Mouse (Mus musculus) Patski (cell line): Measurements from ENCODE around the gene Trcg1. TPM values are rescaled to one million over a fixed set of nuclear protein-coding genes. Genes with fewer than 3 reads are reported as not detected.

ENCODE experiments used
- ATAC-seq: fragments of 100-300 bp; one replicate; pipeline ENCODE4 v1.8.0; 2021
- CTCF ChIA-PET: fragments of 350-600 bp; sonication (Branson Sonifier 250); formaldehyde crosslinking; loops from one replicate; lab custom pipeline; 2022; ENCODE audit warnings: inconsistent platforms; lab: Charles Lee
- POLR2A ChIA-PET: fragments of 350-600 bp; sonication (Branson Sonifier 250); formaldehyde crosslinking; loops from one replicate; lab custom pipeline; 2022; ENCODE audit warnings: antibody characterized with exemption, inconsistent platforms; lab: Charles Lee
- DNase-seq: peaks from one replicate; pipeline ENCODE4 v3.0.0-alpha.2; 2011; ENCODE audit warnings: low read depth, low spot score
- H3K27me3 ChIP-seq: fragments of 371-371 bp; one replicate; pipeline ENCODE4 v1.5.1; 2021
- CTCF ChIP-seq: fragments of 100-300 bp; IDR thresholded peaks from one replicate; pipeline ENCODE4 v1.5.1; 2021
- in situ Hi-C: fragments of 300-500 bp; cut with MboI; formaldehyde crosslinking; loops from 3 replicates; pipeline ENCODE4 v1.11.1; 2018; ENCODE audit warnings: low pct_unique_long_range_greater_than_20kb, mixed read lengths
- polyA plus RNA-seq: library from polyadenylated mRNA; unstranded; gene quantifications from one replicate; pipeline ENCODE4 v1.2.3, GENCODE M21; 2021

Trcg1 gene
- polyA plus RNA-seq, 1 experiment from 2014 or later, result not detected

DNA sequence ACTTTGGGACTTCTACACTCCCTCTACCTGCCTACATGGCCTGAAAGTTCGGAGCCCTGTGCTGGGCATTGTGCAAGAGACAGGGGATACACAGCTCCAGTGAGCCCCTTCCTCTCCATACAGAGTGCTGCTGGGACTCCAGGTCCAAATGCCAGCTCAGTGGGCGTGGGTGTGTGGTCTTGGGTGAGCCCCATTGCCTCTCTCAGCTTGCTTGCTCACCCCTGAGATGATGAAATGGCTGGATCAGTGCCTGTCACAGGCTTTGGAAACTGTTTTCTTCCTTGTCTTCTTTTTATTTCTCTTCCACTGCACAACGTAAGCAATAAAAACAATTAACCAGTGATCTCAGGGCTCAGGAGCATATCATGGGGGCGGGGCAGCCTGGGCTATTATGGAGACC, 47.0 kb downstream of the Trcg1 start:
- ATAC-seq, result no peak
- H3K27me3 ChIP-seq, result no peaks in the 10 kb centered on the region
- DNase-seq, result no peak
- ChIA-PET CTCF (interaction anchor here (1.2 kb wide), 1 partner anchor 13 kb away, joined by 10 read pairs; no protein-coding TSS in a partner anchor), POLR2A (interaction anchor here (0.8 to 1.3 kb wide), 2 partner anchors 17 to 35 kb away, joined by 3 to 4 read pairs; no protein-coding TSS in a partner anchor)
- TF ChIP-seq CTCF, result no peak
- in situ Hi-C loops, result no loop called here

DNA sequence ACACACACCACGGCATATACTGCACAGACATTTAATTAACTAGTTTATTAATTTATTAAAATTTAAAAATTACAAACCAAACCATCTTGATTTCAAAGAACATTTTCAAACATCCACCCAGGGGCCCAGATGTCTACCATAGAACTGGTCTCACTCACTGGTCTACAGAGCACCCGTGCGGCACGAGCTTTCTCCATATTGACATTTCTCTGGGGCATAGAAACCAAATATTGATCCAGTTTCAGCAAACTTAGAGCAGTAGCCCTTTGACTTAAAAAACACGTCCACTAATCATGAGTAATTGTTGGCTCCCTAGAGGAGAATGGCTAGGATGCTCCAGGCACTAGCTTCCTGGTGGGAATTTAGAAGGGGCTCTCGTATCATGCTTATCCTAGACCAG, 50.8 kb downstream of the Trcg1 start:
- ChIA-PET POLR2A (no interaction called here), CTCF (no interaction called here)
- in situ Hi-C loops, result no loop called here
- no peak for TF ChIP-seq CTCF
- ATAC-seq, result no peak
- DNase-seq, result no peak
- no peaks in the 10 kb centered on the region for H3K27me3 ChIP-seq

DNA sequence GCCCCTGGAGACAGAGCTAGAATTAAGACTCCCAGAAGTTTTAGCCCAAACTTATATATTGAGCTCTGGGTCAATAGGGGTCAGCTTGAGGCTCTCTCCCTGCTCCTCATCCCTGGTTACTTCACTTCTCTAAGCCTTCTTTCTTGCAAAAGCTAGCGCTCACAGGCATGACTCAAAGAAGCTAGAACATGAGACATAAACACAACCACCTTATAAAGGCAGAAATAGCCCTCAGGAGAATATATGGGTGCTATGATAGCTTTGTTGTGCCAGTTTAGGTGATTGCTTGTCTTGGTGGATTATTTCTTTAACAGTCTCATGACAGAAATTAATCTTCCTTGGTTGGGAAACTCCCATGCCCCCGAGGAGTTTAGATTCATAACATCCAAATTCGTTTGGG, 58.5 kb downstream of the Trcg1 start:
- ATAC-seq, result no peak
- in situ Hi-C loops, result loop anchor here (5.0 kb wide), 1 partner anchor 42 kb away; no protein-coding TSS in a partner anchor
- ChIA-PET POLR2A (no interaction called here), CTCF (no interaction called here)
- no peak for TF ChIP-seq CTCF
- no peaks in the 10 kb centered on the region for H3K27me3 ChIP-seq
- no peak for DNase-seq

DNA sequence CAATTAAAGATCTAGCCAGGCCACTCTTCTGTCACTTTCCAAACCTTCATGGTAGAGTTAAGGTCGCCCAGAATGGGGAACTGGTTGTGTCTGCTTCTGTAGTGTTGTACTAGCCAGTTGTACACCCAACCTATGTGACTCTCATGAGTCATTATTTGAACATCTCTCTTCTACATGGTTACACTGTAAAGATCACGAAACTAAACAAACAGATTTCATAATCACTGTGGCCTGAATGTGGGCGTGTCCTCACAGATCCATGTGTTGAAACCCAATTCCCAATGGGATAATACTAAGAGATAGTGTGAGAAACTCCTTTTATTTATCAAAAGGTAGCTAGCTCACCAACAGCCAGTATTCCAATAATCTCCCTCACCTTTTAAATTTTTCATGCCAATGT, 59.3 kb downstream of the Trcg1 start:
- TF ChIP-seq CTCF, result no peak
- in situ Hi-C loops, result no loop called here
- CTCF ChIA-PET, result interaction anchor here (1.3 kb wide), 1 partner anchor 11 kb away, joined by 3 read pairs; no protein-coding TSS in a partner anchor
- POLR2A ChIA-PET, result no interaction called here
- H3K27me3 ChIP-seq, result no peaks in the 10 kb centered on the region
- no peak for ATAC-seq
- no peak for DNase-seq

DNA sequence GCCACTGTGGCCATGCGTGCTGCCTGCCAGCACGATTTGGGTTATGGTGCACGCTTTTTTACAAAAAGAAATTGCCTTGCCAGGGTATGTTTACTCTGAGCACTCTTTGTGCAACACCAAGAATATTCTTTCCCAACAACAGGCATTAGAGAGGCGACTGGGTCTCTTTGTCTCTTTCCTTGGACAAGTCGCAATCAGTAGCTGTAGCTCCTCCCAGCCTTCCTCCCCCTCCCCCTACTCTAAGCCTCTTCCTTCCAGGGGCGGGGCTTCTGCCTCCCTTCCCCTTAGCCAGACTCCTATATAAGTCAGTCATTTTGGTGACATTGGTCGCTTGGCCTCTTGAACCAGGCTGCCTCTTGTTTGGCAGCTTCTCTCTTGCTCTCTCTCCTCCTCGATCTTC, 59.9 kb downstream of the Trcg1 start:
- ATAC-seq, result no peak
- CTCF ChIA-PET, result interaction anchor here (1.3 kb wide), 1 partner anchor 12 kb away, joined by 3 read pairs; no protein-coding TSS in a partner anchor
- in situ Hi-C loops, result no loop called here

DNA sequence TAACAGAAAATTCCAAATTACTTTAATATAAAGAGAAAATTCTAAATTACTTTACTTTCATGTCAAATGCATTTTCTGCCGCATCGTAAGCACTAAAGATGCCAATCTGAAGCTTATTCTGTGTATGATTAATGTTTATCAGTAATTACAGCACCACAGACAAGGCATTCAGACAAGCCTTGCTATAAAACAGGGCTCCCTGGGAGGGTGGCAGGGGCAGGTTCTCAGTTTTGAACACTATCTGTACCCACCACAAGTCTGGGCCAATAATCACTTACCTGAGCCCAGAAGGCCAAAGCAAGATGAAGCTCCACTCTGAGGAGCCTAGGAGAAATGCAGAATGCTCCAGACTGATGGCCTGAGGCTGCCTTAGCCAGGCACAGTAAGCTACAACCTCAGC, 61.6 kb downstream of the Trcg1 start:
- DNase-seq (no peak), ATAC-seq (no peak)
- ChIA-PET CTCF (no interaction called here), POLR2A (no interaction called here)
- in situ Hi-C loops, result no loop called here
- no peaks in the 10 kb centered on the region for H3K27me3 ChIP-seq
- no peak for TF ChIP-seq CTCF

More for the DNA sequence above, 59.9 kb downstream of the Trcg1 start:
- no peaks in the 10 kb centered on the region for H3K27me3 ChIP-seq
- POLR2A ChIA-PET, result no interaction called here
- TF ChIP-seq CTCF, result no peak
- no peak for DNase-seq

Other genes with a start within 250 kb of the Trcg1 start
- gene Ptpn9, start 241.6 kb upstream of the Trcg1 start, polyA plus RNA-seq, result 78.9 TPM
- 40.1 TPM for gene Sin3a, start 164.5 kb upstream of the Trcg1 start, polyA plus RNA-seq
- gene Man2c1, start 105.9 kb upstream of the Trcg1 start, polyA plus RNA-seq, result 101 TPM
- gene Neil1, start 88.3 kb upstream of the Trcg1 start, polyA plus RNA-seq, result 13.0 TPM
- gene Commd4, start 78.2 kb upstream of the Trcg1 start, polyA plus RNA-seq, result 110 TPM
- 38.2 TPM for gene 1700017B05Rik, start 26.1 kb downstream of the Trcg1 start, polyA plus RNA-seq
- 35.2 TPM for gene Ppcdc, start 203.6 kb downstream of the Trcg1 start, polyA plus RNA-seq
- gene Scamp5, start 231.5 kb downstream of the Trcg1 start, polyA plus RNA-seq, result 73.0 TPM